Mouse (Mus musculus) cerebellum, postnatal 10 days (tissue): ENCODE measurements around the gene Wwox.

Source experiments
- DNase-seq, 2 experiments: peaks; one replicate each; pipeline ENCODE4 v3.0.0; 2021; ENCODE audit warnings: mixed read lengths in 2 of 2

Wwox gene

DNA sequence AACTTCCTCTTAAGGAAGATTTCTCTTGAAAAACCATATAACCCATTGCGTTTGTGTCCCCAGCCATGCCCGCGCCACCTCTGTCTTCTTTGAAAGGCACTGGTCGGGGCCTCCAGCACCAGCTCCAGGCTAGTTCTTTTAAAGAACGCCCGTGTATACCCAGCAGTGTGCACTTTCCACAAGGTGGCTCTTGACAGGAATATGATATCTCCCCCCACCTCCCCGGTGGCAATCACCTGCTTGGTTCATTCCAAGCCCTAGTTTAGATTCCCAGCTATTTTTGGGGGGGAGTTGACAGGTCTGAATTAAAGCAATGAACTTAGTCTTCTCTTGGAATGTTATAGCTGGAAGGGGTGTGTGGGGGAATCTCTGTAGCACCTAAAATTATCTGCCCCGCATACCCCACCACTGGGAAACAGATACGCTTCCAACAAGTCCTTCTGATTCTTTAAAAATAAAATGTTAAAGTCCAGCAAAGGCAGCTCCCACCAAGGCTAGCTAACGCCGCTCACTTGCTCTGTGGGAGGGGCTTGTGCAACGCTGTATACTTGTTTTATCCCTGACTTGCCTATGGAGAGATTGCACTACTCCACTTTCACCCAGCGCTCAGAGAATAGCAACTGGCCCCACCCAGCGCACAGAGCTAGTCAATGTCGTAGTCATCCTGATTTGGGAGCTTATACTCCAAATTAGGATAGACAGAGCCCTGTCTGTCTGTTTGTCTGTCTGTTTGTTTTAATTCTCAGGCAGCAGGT lies 538.9 kb downstream of the Wwox start:
- no peak for DNase-seq

DNA sequence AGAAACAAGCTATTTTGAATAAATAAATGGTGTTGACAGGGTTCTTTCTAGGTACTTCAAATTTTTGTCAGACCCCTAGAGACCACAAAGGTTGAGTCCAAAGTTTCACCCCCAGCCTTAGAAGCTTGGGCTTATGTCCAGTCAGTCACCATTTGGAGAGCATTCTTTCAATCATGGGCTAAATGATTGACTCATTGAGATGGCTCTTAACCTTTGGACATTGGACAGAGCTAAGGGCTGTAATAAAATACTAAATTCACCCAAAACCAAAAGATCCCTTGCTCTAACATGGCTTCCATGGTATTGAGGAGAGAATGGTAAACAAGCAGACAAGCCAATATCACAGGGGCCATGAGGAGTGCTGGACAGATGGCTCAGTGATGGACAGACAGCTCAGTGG lies 540.2 kb downstream of the Wwox start:
- no peak for DNase-seq

DNA sequence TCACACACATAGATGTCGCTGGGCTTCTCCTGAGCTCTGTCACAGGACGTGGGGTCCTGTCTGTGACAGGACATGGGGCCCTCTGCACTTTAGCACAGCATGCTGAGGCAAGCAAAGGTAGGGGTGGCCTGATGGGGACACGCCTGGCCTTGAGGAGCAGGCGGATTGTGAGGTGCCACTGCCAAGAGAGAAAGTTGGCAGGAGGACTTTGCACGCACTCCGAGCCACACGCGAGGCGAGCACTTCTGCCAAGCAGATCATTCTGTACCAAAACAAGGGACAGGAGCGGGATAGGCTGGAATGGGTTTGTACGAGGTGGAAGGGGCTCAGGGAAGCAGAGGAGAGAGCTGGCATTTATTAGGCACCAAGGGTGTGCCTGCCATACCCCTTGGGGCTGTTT lies 543.3 kb downstream of the Wwox start:
- peak; percentile 43 to 46 for DNase-seq

GRCm38 (mm10) chr8:114984500-114984899 lies 545.0 kb downstream of the Wwox start:
- no peak for DNase-seq

GRCm38 (mm10) chr8:114985996-114986395 lies 546.5 kb downstream of the Wwox start:
- no peak for DNase-seq

DNA sequence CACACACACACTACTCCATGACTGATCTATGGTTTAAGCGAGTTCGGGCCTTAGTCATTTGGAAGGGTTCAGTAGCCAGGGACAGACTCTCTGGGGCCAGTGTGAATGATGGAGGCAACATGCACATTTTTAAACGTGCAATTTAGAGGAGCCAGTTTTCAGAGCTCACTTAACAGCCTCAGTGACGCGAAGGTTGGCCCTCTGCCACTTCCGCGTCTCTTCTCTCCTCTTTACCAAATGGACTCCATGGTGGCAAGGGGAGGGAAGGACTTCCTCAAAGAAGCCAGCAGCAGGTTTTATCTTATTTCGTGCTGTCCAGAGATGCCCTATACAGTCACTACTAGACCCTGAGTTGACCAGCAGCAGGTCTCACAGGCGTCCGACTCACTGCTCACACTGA lies 547.5 kb downstream of the Wwox start:
- peak; percentile 31 to 40 for DNase-seq

DNA sequence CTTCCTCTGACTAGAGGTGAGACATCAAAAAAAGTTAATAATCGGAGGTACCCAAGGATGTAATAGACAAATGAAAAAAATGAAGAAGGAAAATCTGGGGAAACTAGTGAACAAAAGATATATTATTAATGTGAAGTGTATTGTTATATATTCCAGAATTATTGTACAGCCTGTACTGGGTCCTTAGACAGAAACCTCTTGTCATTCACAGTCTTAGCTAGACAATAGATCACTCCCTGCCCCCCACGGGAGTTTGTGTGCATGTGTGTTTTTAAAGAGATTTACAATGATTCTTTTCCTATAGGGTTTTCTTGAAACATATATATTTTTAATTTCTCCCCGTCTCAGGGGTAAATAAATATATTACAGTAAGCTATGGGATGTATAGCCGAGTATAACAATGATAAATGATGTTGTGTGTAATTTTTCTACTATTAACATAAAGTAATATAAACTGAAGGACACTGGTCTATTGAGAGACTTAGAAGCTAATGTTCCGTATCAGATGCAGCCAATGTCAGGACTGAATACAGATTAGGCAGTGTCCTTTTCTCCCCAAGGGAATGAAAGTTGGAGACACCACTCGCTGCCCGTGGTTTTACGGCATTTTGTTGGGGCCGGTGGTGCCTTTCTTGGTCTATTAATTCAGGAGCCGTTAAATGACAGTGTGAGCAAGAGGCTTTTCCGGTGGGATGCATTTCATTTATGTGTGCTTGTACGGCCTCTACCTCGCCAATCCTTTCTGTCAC lies 551.6 kb downstream of the Wwox start:
- no peak for DNase-seq

- no peak for DNase-seq
Observed at GRCm38 (mm10) chr8:115000736-115001135, 561.3 kb downstream of the Wwox start.

GRCm38 (mm10) chr8:115005021-115005420 lies 565.6 kb downstream of the Wwox start:
- peak; percentile 31 to 45 for DNase-seq

- peak in 1 of 2 experiments; percentile 28 for DNase-seq
Observed at GRCm38 (mm10) chr8:115006561-115006960, 567.1 kb downstream of the Wwox start.

DNA sequence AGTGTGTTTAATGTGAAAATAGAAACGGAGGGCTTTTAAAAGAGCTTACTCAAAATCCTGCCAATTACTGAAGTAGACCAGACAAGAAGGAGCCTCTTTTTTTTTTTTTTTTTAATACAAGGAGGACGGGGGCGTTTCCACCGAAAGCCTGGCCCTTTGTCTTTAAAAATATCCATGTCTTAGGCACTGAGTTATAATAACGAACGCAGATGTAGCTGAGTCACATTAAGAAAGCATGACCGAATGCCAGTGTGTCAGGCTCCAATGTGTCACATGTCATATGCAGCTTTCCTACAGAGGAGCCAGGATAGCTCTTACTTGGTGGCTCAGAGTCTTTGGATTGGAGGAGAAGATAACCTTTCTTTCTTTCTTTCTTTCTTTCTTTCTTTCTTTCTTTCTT lies 567.8 kb downstream of the Wwox start:
- DNase-seq: no peak

- DNase-seq: peak; percentile 66
Observed at GRCm38 (mm10) chr8:115008624-115009620, 569.5 kb downstream of the Wwox start.

DNA sequence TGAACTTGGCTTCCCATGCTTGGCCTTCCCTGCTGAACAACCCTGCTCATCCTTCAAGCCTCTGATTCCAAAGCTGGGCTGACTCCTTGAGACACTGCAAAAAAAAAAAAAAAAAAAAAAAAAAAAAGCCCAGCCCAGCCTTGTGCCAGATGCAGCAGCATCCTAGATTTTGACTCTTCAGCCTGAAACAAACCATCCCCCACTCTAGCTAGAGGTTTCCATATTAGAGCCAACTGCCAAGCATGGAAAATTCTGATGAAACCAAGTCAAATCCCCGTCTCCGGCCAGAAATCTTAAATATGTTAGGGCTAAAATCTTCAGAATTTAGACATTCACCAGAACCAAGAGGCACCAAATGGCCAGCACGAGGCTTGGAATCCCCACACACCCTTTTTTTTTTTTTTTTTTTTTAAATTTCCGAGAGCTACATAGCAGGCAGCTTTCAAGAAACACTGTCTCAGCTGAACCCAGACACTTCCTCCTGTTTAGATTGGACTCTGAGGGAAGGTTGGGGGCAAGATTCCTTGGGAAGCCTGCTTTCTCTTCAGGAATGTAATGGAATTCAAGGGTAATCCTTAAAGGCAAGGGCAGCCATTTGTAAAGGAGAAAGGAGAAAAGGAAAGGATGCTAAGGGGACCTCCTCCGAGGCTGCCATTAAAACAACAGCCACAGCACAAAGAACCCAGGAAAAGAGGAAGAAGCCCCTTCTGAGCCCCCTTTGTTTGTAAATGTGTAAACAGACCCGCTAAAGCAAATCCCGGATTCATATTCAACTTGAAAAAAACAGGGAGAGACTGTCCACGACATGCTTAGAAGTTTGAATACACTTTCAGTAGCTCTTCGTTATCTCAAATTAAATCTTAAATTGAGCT lies 570.7 kb downstream of the Wwox start:
- DNase-seq: no peak

DNA sequence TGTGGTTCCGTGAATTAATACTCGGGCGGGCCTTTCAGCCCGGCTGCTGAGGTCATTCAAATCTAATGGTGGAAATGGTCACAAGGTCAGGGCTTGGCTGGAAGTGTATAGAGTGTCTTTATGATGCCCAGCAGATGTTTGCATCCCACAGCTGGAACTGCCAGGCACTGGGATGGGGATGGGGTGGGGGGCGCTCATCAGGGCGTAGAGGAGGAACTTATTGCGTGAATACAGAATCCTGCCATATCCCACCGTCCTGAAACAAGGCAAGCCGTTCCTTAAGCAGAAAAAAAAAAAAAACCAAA lies 571.3 kb downstream of the Wwox start:
- no peak for DNase-seq

GRCm38 (mm10) chr8:115019661-115020060 lies 580.2 kb downstream of the Wwox start:
- DNase-seq: no peak

DNA sequence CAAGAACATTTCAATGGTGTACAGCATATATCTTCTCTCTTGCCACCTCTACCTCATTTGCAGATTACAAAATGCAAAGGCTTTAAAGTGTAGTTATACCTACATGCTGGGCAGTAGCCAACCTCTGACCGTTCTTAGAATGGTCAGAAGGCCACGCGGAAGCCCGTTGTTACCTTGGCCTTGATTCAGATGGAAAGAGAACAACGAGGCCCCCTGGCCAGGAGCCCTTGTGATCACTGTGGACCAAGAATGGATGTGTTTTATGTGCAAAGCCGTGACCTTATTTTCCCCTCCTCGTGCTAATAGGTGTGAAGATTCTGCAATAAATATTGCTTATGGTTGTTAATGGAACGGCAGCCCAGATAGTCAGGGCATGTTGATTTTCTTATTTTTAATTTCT lies 582.3 kb downstream of the Wwox start:
- no peak for DNase-seq

DNA sequence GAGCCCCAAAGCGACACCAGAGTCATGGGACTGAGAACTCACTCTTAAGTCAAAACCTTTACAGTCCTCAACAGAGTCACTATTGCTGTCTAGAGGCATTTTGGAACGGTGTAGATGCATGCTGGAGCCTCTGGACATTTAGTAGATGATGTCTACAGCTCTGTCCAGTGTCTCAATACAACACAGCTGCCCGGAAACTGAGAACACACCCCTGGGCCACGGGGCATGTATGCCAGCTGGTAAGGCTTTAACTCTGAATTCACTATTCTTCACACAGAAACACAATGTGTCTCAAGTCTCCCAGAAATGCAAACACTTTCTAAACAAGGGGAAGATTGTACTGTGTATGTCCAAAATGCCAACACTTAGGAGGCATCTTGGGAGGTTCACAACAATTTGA lies 584.6 kb downstream of the Wwox start:
- DNase-seq: no peak

DNA sequence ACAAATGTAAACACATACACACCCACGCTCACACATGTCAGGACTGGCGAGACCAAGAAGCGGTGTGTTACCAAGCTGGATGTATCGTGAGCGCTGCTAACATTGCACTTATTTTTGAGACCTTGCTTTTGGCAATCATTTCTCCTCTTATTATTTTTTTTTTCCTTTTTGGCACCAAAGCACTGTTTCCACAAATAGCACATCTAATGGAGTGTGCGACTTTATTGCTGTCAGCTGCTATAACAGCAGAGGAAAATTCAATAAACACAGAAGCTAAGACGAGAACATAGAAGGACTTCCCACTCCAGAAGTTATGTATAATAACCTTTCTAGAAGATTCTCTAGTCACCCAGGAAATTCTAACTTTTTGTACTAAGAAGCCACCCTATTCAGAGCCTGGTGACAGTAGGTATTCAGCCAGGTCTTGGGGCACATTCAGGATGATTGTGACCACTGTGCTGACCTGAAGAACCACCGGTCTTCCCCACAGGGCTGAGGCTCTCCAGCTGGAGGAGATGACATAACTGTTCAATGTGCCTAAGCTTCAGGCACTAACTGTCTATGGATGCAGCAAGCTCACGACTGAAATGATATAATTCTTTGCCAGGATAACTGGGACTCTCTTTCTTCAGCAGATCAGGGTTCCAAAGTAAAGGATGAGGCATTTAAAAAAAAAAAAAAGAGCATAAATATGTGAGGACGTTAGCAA lies 586.1 kb downstream of the Wwox start:
- no peak for DNase-seq

DNA sequence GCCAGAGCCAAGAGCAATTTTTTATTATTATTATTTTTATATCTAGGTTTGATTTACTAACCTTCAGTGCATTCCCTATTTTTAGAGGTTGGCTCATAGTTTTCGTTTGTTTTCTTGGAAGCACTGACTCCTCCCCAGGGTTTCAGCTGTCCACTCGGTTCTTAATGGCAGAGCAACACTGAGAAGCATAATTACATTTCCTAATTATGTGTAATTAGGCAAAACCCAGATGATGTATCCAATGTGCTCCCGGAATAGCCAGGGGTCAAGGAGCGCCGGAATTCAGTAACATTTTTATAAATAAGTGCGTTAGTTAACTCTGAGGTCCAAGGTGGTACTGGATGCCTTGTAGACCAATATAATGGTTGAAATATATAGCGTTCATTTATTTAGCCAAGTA lies 586.7 kb downstream of the Wwox start:
- DNase-seq: no peak

DNA sequence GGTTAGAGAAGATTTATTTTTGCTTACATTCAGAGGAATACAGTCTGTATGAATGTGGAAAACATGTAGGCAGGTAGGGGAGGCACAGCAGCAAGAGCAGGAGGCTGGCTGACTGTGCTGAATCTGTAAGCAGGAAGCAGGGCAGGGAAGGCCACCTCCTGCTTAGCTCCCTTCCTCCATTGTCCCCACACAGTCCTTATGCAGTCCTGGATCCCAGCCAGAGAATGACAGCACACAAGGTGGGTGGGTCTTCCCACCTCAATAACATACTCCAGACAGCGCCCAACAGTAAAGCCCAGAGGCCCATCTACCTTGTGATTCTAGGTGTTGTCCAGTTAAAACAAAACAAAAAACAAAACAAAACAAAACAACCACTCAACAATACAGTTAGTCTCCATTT lies 593.7 kb downstream of the Wwox start:
- DNase-seq: no peak

DNA sequence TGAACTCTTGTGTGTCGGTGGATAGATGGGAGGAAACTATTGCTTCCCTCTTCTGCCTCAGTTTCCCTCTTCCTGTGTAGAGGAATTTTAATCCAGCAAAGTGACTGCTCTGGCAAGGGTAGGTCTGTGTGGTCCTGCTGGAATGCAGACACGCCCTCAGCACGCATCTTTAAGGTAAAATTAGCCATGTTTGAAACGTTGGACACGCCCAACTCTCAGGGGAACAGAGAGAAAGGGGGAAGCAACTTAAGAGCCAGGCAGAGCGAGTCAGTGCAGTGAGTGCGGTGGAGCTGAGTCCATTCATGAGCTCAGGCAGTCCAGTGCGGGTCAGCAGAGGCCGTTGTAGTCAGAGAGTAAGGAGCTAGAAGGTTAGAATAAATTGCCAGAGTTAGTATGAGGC lies 596.6 kb downstream of the Wwox start:
- no peak for DNase-seq

DNA sequence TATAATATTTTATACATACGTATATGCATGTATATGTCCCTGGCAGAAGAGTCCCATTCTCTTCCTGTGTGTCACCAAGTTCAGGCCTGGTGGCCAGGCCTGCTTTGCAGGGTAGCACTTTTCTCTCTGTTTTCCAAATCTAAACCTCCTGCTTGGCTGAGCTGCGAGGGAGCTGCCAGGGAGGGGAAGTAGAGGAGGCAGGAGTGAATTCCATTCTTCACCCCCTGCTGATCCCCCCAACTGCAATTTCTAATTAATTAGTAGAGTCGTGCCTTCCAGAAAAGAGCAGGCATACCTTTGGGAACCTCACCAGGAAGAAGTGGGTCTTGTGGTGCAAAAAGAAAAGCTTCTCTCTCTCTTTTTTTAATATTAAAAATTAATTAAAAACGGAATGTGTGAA lies 599.0 kb downstream of the Wwox start:
- DNase-seq: no peak
